Mouse (Mus musculus) ES-E14 (cell line): ENCODE results near the gene 4930518I15Rik. TPM values are rescaled to one million over a fixed set of nuclear protein-coding genes. Genes with fewer than 3 reads are reported as not detected.
"Not testable (repeated sequence)": the region's sequence is repeated elsewhere in the genome, so short reads cannot be mapped to it uniquely, and the experiment has no call there.

Source experiments
- DNase-seq: peaks from one replicate; pipeline ENCODE4 v3.0.0-alpha.2; 2013; ENCODE audit warnings: low read depth, low spot score
- H3K27ac ChIP-seq: 2 replicates; pipeline ENCODE4 v1.5.1; 2012; ENCODE audit warnings: low read depth, mild to moderate bottlenecking, low read length, moderate library complexity, mixed read lengths; ENCODE audit not compliant: poor library complexity, insufficient read depth, severe bottlenecking
- H3K36me3 ChIP-seq: 2 replicates; pipeline ENCODE4 v1.6.1; 2012; ENCODE audit warnings: mild to moderate bottlenecking, low read length, moderate library complexity, mixed read lengths; ENCODE audit not compliant: control insufficient read depth, poor library complexity, insufficient read depth, severe bottlenecking
- H3K4me1 ChIP-seq, 2 experiments: fragments of 150-350 bp in 1 of 2; sonication (generic) in 1 of 2; 2 replicates each; pipeline ENCODE4 v1.6.1; 2012; ENCODE audit warnings: low read length in 2 of 2, mild to moderate bottlenecking in 1 of 2, mixed read lengths in 1 of 2; ENCODE audit not compliant: control insufficient read depth in 2 of 2, insufficient read depth in 2 of 2, poor library complexity in 1 of 2
- H3K4me3 ChIP-seq, 2 experiments: fragments of 150-350 bp in 1 of 2; sonication (generic) in 1 of 2; 2 replicates each; pipeline ENCODE4 v1.5.1; 2012; ENCODE audit warnings: low read length in 2 of 2, low read depth in 1 of 2, mild to moderate bottlenecking in 1 of 2, mixed read lengths in 1 of 2; ENCODE audit not compliant: insufficient read depth in 1 of 2, poor library complexity in 1 of 2, severe bottlenecking in 1 of 2
- H3K9ac ChIP-seq: 2 replicates; pipeline ENCODE4 v1.6.1; 2012; ENCODE audit warnings: low read depth, mild to moderate bottlenecking, low read length, mixed read lengths; ENCODE audit not compliant: poor library complexity, insufficient read depth, severe bottlenecking
- H3K9me3 ChIP-seq: fragments of 150-350 bp; sonication (generic); 2 replicates; pipeline ENCODE4 v1.6.1; 2012; ENCODE audit warnings: low read depth, mild to moderate bottlenecking, low read length; ENCODE audit not compliant: control insufficient read depth, insufficient read depth
- CHD2 ChIP-seq: IDR thresholded peaks from 2 replicates; pipeline ENCODE4 v1.6.1; 2014; ENCODE audit warnings: mild to moderate bottlenecking, low read depth, low read length, inconsistent platforms
- HCFC1 ChIP-seq: IDR thresholded peaks from 2 replicates; pipeline ENCODE4 v1.6.1; 2012; ENCODE audit warnings: low read length, inconsistent platforms, borderline replicate concordance; ENCODE audit not compliant: insufficient read depth
- MAFK ChIP-seq: IDR thresholded peaks from 2 replicates; pipeline ENCODE4 v1.6.1; 2014; ENCODE audit warnings: mild to moderate bottlenecking, low read depth, low read length, inconsistent platforms; ENCODE audit not compliant: insufficient read depth
- ZC3H11A ChIP-seq: IDR thresholded peaks from 2 replicates; pipeline ENCODE4 v1.6.1; 2012; ENCODE audit warnings: low read depth, mild to moderate bottlenecking, inconsistent platforms, low read length, borderline replicate concordance
- ZNF384 ChIP-seq: IDR thresholded peaks from 2 replicates; pipeline ENCODE4 v1.6.1; 2012; ENCODE audit warnings: low read depth, low read length, inconsistent platforms
- in situ Hi-C, 2 experiments: fragments of 600-800 bp; cut with MboI; formaldehyde crosslinking; loops; one replicate each; pipeline ENCODE4 v1.15.1; 2025; ENCODE audit warnings: low sequenced_read_pairs in 2 of 2, inconsistent platforms in 1 of 2; ENCODE audit not compliant: unreplicated experiment in 2 of 2
- total RNA-seq: library from RNA; depleted of rRNA; stranded (reverse); fragments of 300-350 nt; gene quantifications from 2 replicates; pipeline ENCODE4 v1.2.3, GENCODE M21; 2012

Gene 4930518I15Rik
- total RNA-seq, 1 experiment = 0.89 TPM

GRCm38 (mm10) chr2:156888490-156888889 lies 30.7 kb upstream of the 4930518I15Rik start:
- DNase-seq = no peak
- no peak overlapping the region for H3K27ac ChIP-seq
- no peaks in the 10 kb centered on the region for H3K36me3 ChIP-seq
- H3K9me3 ChIP-seq = no peaks in the 10 kb centered on the region
- no peak for TF ChIP-seq ZC3H11A
- TF ChIP-seq MAFK = no peak
- no peak for TF ChIP-seq HCFC1
- no peak for TF ChIP-seq CHD2
- TF ChIP-seq ZNF384 = no peak
- in situ Hi-C loops = no loop called here
- H3K9ac ChIP-seq = no peak overlapping the region
- no peak overlapping the region for H3K4me3 ChIP-seq
- H3K4me1 ChIP-seq = peaks cover 0 to 2% of the 10 kb centered on the region in 2 experiments; a peak in 1 of 4 replicates

- Histone ChIP-seq H3K9me3 (no peaks in the 10 kb centered on the region), H3K36me3 (no peaks in the 10 kb centered on the region), H3K4me3 (no peak within 1 kb of the TSS), H3K27ac (no peak within 1 kb of the TSS), H3K9ac (no peak within 1 kb of the TSS), H3K4me1 (peaks cover 0 to 5% of the 10 kb centered on the region in 2 experiments; a peak in 1 of 4 replicates)
- in situ Hi-C loops = no loop called here
- TF ChIP-seq HCFC1 (no peak), CHD2 (no peak)
- DNase-seq = no peak
Measured at GRCm38 (mm10) chr2:156887017-156887416, 29.3 kb upstream of the 4930518I15Rik start, which contains the start of gene Sla2. Gene Sla2 (minus strand): TSS chr2:156887192.

GRCm38 (mm10) chr2:156886084-156886631 lies 28.4 kb upstream of the 4930518I15Rik start:
- H3K9ac ChIP-seq = no peak overlapping the region
- no peaks in the 10 kb centered on the region for H3K36me3 ChIP-seq
- in situ Hi-C loops = no loop called here
- H3K4me3 ChIP-seq = no peak overlapping the region
- DNase-seq = no peak
- H3K27ac ChIP-seq = no peak overlapping the region
- no peak for TF ChIP-seq ZNF384
- no peak for TF ChIP-seq CHD2
- no peak for TF ChIP-seq HCFC1
- no peak for TF ChIP-seq ZC3H11A
- TF ChIP-seq MAFK = no peak
- H3K9me3 ChIP-seq = no peaks in the 10 kb centered on the region
- H3K4me1 ChIP-seq = peaks cover 0 to 5% of the 10 kb centered on the region in 2 experiments; a peak in 1 of 4 replicates

- H3K4me3 ChIP-seq, H3K9me3 ChIP-seq, H3K27ac ChIP-seq, H3K36me3 ChIP-seq, DNase-seq, H3K9ac ChIP-seq, in situ Hi-C loops, H3K4me1 ChIP-seq: not testable (repeated sequence)
Measured at GRCm38 (mm10) chr2:156885666-156886065, 27.9 kb upstream of the 4930518I15Rik start.

GRCm38 (mm10) chr2:156884396-156885211 lies 26.9 kb upstream of the 4930518I15Rik start:
- no peak overlapping the region for H3K9ac ChIP-seq
- in situ Hi-C loops = no loop called here
- no peaks in the 10 kb centered on the region for H3K36me3 ChIP-seq
- H3K27ac ChIP-seq = no peak overlapping the region
- peaks cover 0 to 5% of the 10 kb centered on the region in 2 experiments; a peak in 1 of 4 replicates for H3K4me1 ChIP-seq
- no peak overlapping the region for H3K4me3 ChIP-seq
- no peak for DNase-seq
- no peaks in the 10 kb centered on the region for H3K9me3 ChIP-seq
- TF ChIP-seq CHD2 (no peak), MAFK (no peak), ZNF384 (no peak), HCFC1 (no peak), ZC3H11A (no peak)
